ENCODE assay signal across 20 mouse cellular contexts in the genomic region with DNA sequence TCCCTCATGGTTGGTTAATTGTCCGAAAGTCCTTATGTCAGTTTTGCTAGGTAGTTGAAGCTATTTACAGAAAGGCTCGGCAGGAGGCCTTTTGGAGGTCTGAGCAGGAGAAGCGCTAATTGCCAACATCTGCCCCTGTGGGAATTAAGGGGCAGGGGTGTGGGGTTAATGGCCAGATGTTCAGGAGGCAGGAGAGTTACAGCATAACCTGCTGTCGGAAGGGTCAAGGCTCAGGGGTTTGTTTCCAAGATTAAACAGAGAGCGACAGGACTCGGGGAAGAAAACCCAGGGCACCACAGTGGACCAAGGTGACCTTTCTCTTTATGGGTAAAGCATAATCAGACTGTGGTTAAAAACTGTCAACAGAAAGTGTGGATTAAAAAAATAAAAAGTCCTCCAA. TPM values are rescaled to one million over a fixed set of nuclear protein-coding genes. Genes with fewer than 3 reads are reported as not detected.
DNase-seq lines count a peak whose midpoint lies in the region; ATAC-seq lines count a peak whose summit lies in the region.
"Had no signal": no experiment of that assay in that cellular context is flagged by ENCODE, and none has a peak within 500 bp of the region (broad histone marks: within the 10 kb centered on the region; RNA-seq: fewer than 3 reads in every experiment).

No protein-coding gene starts in this region.

- H3K36me3 ChIP-seq in kidney, embryonic 14.5 days (ENCODE audit: control insufficient read depth, insufficient read depth, low read length) = no peaks in the 10 kb centered on the region
- no peaks in the 10 kb centered on the region for H3K36me3 ChIP-seq in kidney, embryonic 16.5 days (ENCODE audit: insufficient read depth, low read length)
- H3K36me3 ChIP-seq in neural tube, embryonic 11.5 days (ENCODE audit: control insufficient read depth, insufficient read depth, low read length) = no peaks in the 10 kb centered on the region
- no peaks in the 10 kb centered on the region for H3K36me3 ChIP-seq in heart, embryonic 12.5 days
- H3K36me3 ChIP-seq: G1E; hindbrain, embryonic 12.5 days; limb, embryonic 15.5 days had no signal

- no peaks in the 10 kb centered on the region for H3K27me3 ChIP-seq in kidney, embryonic 14.5 days (ENCODE audit: control insufficient read depth, insufficient read depth, low read length)
- no peaks in the 10 kb centered on the region for H3K27me3 ChIP-seq in kidney, embryonic 16.5 days (ENCODE audit: insufficient read depth, low read length)
- H3K27me3 ChIP-seq in neural tube, embryonic 11.5 days (ENCODE audit: control insufficient read depth, insufficient read depth, low read length) = no peaks in the 10 kb centered on the region
- no peaks in the 10 kb centered on the region for H3K27me3 ChIP-seq in heart, embryonic 12.5 days (replicated peaks)
- H3K27me3 ChIP-seq: hindbrain, embryonic 12.5 days; limb, embryonic 15.5 days had no signal

- no peaks in the 10 kb centered on the region for H3K9me3 ChIP-seq in kidney, embryonic 14.5 days (ENCODE audit: control insufficient read depth, low read length)
- H3K9me3 ChIP-seq in kidney, embryonic 16.5 days (ENCODE audit: low read length) = no peaks in the 10 kb centered on the region
- no peaks in the 10 kb centered on the region for H3K9me3 ChIP-seq in neural tube, embryonic 11.5 days (ENCODE audit: control insufficient read depth, low read length)
- H3K9me3 ChIP-seq in heart, embryonic 12.5 days (replicated peaks) = no peaks in the 10 kb centered on the region
- H3K9me3 ChIP-seq: hindbrain, embryonic 12.5 days; limb, embryonic 15.5 days had no signal

- ATAC-seq in kidney, embryonic 14.5 days (ENCODE audit: low FRiP score, low TSS enrichment) = no peak
- no peak for ATAC-seq in kidney, embryonic 16.5 days (ENCODE audit: low FRiP score, low TSS enrichment)
- no peak for ATAC-seq in neural tube, embryonic 11.5 days (ENCODE audit: insufficient read depth, low FRiP score, low TSS enrichment)
- ATAC-seq in heart, embryonic 12.5 days (ENCODE audit: insufficient number of reproducible peaks, low FRiP score) = no peak
- ATAC-seq: forebrain, postnatal 0 days had no signal

- peak; percentile 38 for DNase-seq in kidney, adult 18-20 months
- peak; percentile 37 for DNase-seq in embryo, embryonic 11.5 days (ENCODE audit: low read depth, low spot score)
- peak; percentile 36 for DNase-seq in neural tube, embryonic 11.5 days (ENCODE audit: low spot score)
- DNase-seq in urinary bladder, postnatal 36 days (ENCODE audit: low spot score in 2 of 2) = no peak
- no peak for DNase-seq in layer of hippocampus, postnatal 10 days (ENCODE audit: low spot score in 2 of 2)
- DNase-seq: adrenal gland, postnatal 10 days; forebrain, postnatal 0 days; gastrocnemius, postnatal 25 days; layer of hippocampus, postnatal 36 days; lung, adult 2 months had no signal

- peaks cover 15% of the 10 kb centered on the region for H3K4me1 ChIP-seq in kidney, embryonic 14.5 days (ENCODE audit: control insufficient read depth, insufficient read depth, low read length)
- peaks cover 35% of the 10 kb centered on the region for H3K4me1 ChIP-seq in kidney, embryonic 16.5 days (ENCODE audit: insufficient read depth, low read length)
- H3K4me1 ChIP-seq in neural tube, embryonic 11.5 days (ENCODE audit: control insufficient read depth, insufficient read depth, low read length) = peaks cover 4% of the 10 kb centered on the region
- H3K4me1 ChIP-seq in heart, embryonic 12.5 days (replicated peaks) = peaks cover 8% of the 10 kb centered on the region

- no peak overlapping the region for H3K4me3 ChIP-seq in kidney, embryonic 14.5 days (ENCODE audit: low read length)
- H3K4me3 ChIP-seq in kidney, embryonic 16.5 days (ENCODE audit: low read length) = no peak overlapping the region
- H3K4me3 ChIP-seq in neural tube, embryonic 11.5 days (ENCODE audit: low read depth, low read length) = no peak overlapping the region
- no peak overlapping the region for H3K4me3 ChIP-seq in heart, embryonic 12.5 days
- H3K4me3 ChIP-seq: hindbrain, embryonic 12.5 days; limb, embryonic 15.5 days had no signal

- no peak overlapping the region for H3K4me2 ChIP-seq in kidney, embryonic 14.5 days (replicated peaks; ENCODE audit: low read depth, low read length)
- no peak overlapping the region for H3K4me2 ChIP-seq in kidney, embryonic 16.5 days (replicated peaks; ENCODE audit: low read depth, low read length)
- no peak overlapping the region for H3K4me2 ChIP-seq in neural tube, embryonic 11.5 days (ENCODE audit: low read depth)
- no peak overlapping the region for H3K4me2 ChIP-seq in heart, embryonic 12.5 days
- H3K4me2 ChIP-seq: heart, embryonic 11.5 days; hindbrain, embryonic 12.5 days; limb, embryonic 15.5 days had no signal

- no peak overlapping the region for H3K9ac ChIP-seq in kidney, embryonic 14.5 days (ENCODE audit: low read depth, low read length)
- H3K9ac ChIP-seq in kidney, embryonic 16.5 days (replicated peaks; ENCODE audit: low read length) = no peak overlapping the region
- H3K9ac ChIP-seq in neural tube, embryonic 11.5 days (ENCODE audit: low read length) = no peak overlapping the region
- H3K9ac ChIP-seq in heart, embryonic 12.5 days = no peak overlapping the region
- H3K9ac ChIP-seq: forebrain, postnatal 0 days; hindbrain, embryonic 12.5 days; limb, embryonic 15.5 days had no signal

- 10% methylated on average over 6 of the region's 6 CpGs for WGBS in kidney, embryonic 14.5 days
- 15% methylated on average over 6 of the region's 6 CpGs for WGBS in kidney, embryonic 16.5 days
- WGBS in neural tube, embryonic 11.5 days = 5% methylated on average over 6 of the region's 6 CpGs
- 24% methylated on average over 6 of the region's 6 CpGs for WGBS in heart, embryonic 12.5 days

- H3K27ac ChIP-seq in kidney, embryonic 14.5 days (ENCODE audit: low read depth, low read length) = no peak overlapping the region
- H3K27ac ChIP-seq in kidney, embryonic 16.5 days (ENCODE audit: low read length) = peak overlapping the region; percentile 22; the same call in 1 of the 2 replicates
- H3K27ac ChIP-seq in neural tube, embryonic 11.5 days (ENCODE audit: low read depth, low read length) = no peak overlapping the region
- no peak overlapping the region for H3K27ac ChIP-seq in heart, embryonic 12.5 days (ENCODE audit: poor library complexity, severe bottlenecking)
- H3K27ac ChIP-seq: kidney, postnatal 0 days; limb, embryonic 15.5 days had no signal

RNA-seq across cellular contexts. Expression of gene Cyp24a1, which starts 50.6 kb away (rescaled TPM):
- polyA plus RNA-seq in kidney, embryonic 14.5 days (2014; fragmentation: Nextera tagmentation; extraction: Ambion mirVana) = 0.09 and 0.23 TPM in 2 replicates
- 3.2 and 4.0 TPM in 2 replicates for polyA plus RNA-seq in kidney, embryonic 16.5 days (2015; fragmentation: Nextera tagmentation; extraction: Ambion mirVana)
- not detected in 2 replicates for polyA plus RNA-seq in neural tube, embryonic 11.5 days (2014; fragmentation: Nextera tagmentation; extraction: Ambion mirVana)
- not detected in 2 replicates for polyA plus RNA-seq in heart, embryonic 12.5 days (2016; fragmentation: Nextera tagmentation; extraction: Ambion mirVana)
- not detected for total RNA-seq in layer of hippocampus, postnatal 10 days (2021)
- total RNA-seq: adrenal gland, postnatal 10 days; forebrain, postnatal 0 days; G1E; gastrocnemius, postnatal 25 days; layer of hippocampus, postnatal 36 days had no signal
- polyA plus RNA-seq: C2C12; forebrain, postnatal 0 days; G1E; heart, embryonic 11.5 days; hindbrain, embryonic 12.5 days; limb, embryonic 15.5 days; lung, adult 2 months; spleen, adult 2 months had no signal

RNA-seq across cellular contexts. Expression of gene Pfdn4, which starts 51.3 kb away (rescaled TPM):
- polyA plus RNA-seq in kidney, embryonic 14.5 days (2014; fragmentation: Nextera tagmentation; extraction: Ambion mirVana) = 102 and 154 TPM in 2 replicates
- 56.4 and 74.0 TPM in 2 replicates for polyA plus RNA-seq in kidney, embryonic 16.5 days (2015; fragmentation: Nextera tagmentation; extraction: Ambion mirVana)
- 124 and 128 TPM in 2 replicates for polyA plus RNA-seq in neural tube, embryonic 11.5 days (2014; fragmentation: Nextera tagmentation; extraction: Ambion mirVana)
- polyA plus RNA-seq in heart, embryonic 12.5 days (2016; fragmentation: Nextera tagmentation; extraction: Ambion mirVana) = 63.1 and 67.1 TPM in 2 replicates
- total RNA-seq in layer of hippocampus, postnatal 10 days (2021) = 10 to 100 TPM; 39.7 to 43.2 TPM

RNA-seq across cellular contexts. Expression of gene 4930470P17Rik, which starts 54.3 kb away (rescaled TPM):
- polyA plus RNA-seq in kidney, embryonic 14.5 days (2014; fragmentation: Nextera tagmentation; extraction: Ambion mirVana) = not detected in 2 replicates
- polyA plus RNA-seq in kidney, embryonic 16.5 days (2015; fragmentation: Nextera tagmentation; extraction: Ambion mirVana) = not detected in 2 replicates
- not detected in 2 replicates for polyA plus RNA-seq in neural tube, embryonic 11.5 days (2014; fragmentation: Nextera tagmentation; extraction: Ambion mirVana)
- polyA plus RNA-seq in heart, embryonic 12.5 days (2016; fragmentation: Nextera tagmentation; extraction: Ambion mirVana) = not detected in 2 replicates
- not detected for total RNA-seq in layer of hippocampus, postnatal 10 days (2021)
- total RNA-seq: adrenal gland, postnatal 10 days; forebrain, postnatal 0 days; G1E; gastrocnemius, postnatal 25 days; layer of hippocampus, postnatal 36 days had no signal
- polyA plus RNA-seq: C2C12; G1E; heart, embryonic 11.5 days; hindbrain, embryonic 12.5 days; kidney, postnatal 0 days; limb, embryonic 15.5 days; lung, adult 2 months; spleen, adult 2 months had no signal

Comparison
In these comparisons a context has a peak if more than half of its experiments do, and no peak if none do; other contexts are left out.
1. DNase-seq: peak in kidney, adult 18-20 months (single experiment), embryo, embryonic 11.5 days (single experiment) and neural tube, embryonic 11.5 days (single experiment); none in urinary bladder, postnatal 36 days (0 of 2) and layer of hippocampus, postnatal 10 days (0 of 2).